Mouse (Mus musculus) liver, embryonic 11.5 days (tissue): ENCODE data around the gene Pth2. TPM values are rescaled to one million over a fixed set of nuclear protein-coding genes. Genes with fewer than 3 reads are reported as not detected.

ENCODE experiments used
- ATAC-seq: fragments of 200-750 bp; cut with Nextera tagmentation; replicated peaks from 2 replicates; pipeline ENCODE4 v1.8.0; 2017; ENCODE audit warnings: moderate number of reproducible peaks, mild to moderate bottlenecking, moderate TSS enrichment, moderate library complexity; ENCODE audit not compliant: low FRiP score
- DNase-seq: peaks from one replicate; pipeline ENCODE4 v3.0.0-alpha.2; 2017; ENCODE audit warnings: low spot score
- H3K27ac ChIP-seq: fragments of 300-500 bp; sonication (generic); 2 replicates; pipeline ENCODE4 v1.5.1; 2014; ENCODE audit warnings: mild to moderate bottlenecking, low read depth, low read length, control low read depth
- H3K27me3 ChIP-seq: fragments of 300-500 bp; sonication (generic); replicated peaks from 2 replicates; pipeline ENCODE4 v1.6.1; 2014; ENCODE audit warnings: low read length, mixed read lengths; ENCODE audit not compliant: control insufficient read depth, insufficient read depth
- H3K36me3 ChIP-seq: fragments of 300-500 bp; sonication (generic); 2 replicates; pipeline ENCODE4 v1.6.1; 2014; ENCODE audit warnings: mild to moderate bottlenecking, low read length, moderate library complexity, mixed read lengths; ENCODE audit not compliant: control insufficient read depth, insufficient read depth
- H3K4me1 ChIP-seq: fragments of 300-500 bp; sonication (generic); replicated peaks from 2 replicates; pipeline ENCODE4 v1.6.1; 2014; ENCODE audit warnings: low read length, mixed read lengths; ENCODE audit not compliant: control insufficient read depth, insufficient read depth
- H3K4me2 ChIP-seq: fragments of 300-500 bp; sonication (generic); 2 replicates; pipeline ENCODE4 v1.6.1; 2014; ENCODE audit warnings: mild to moderate bottlenecking, control low read depth, moderate library complexity
- H3K4me3 ChIP-seq: fragments of 300-500 bp; sonication (generic); 2 replicates; pipeline ENCODE4 v1.5.1; 2014; ENCODE audit warnings: low read depth, low read length, control low read depth
- H3K9ac ChIP-seq: fragments of 300-500 bp; sonication (generic); 2 replicates; pipeline ENCODE4 v1.6.1; 2014; ENCODE audit warnings: low read depth, low read length, control low read depth
- H3K9me3 ChIP-seq: fragments of 300-500 bp; sonication (generic); 2 replicates; pipeline ENCODE4 v1.6.1; 2016; ENCODE audit warnings: low read length, inconsistent platforms, mixed read lengths; ENCODE audit not compliant: control insufficient read depth
- WGBS: fragments of 180-500 bp; shearing (Covaris S2); extraction: QIAGEN DNeasy Blood & Tissue Kit; methylation state at CpG from one replicate; pipeline ENCODE4 v1.1.7; 2014; 5-methylcytosine and 5-hydroxymethylcytosine counted together
- polyA plus RNA-seq: library from polyadenylated mRNA; unstranded; fragments of >200 nt; fragmentation: Nextera tagmentation; extraction: Ambion mirVana; gene quantifications from 2 replicates; pipeline ENCODE4 v1.2.1, GENCODE M21; 2014

Gene Pth2
- polyA plus RNA-seq, 1 experiment from 2014 or later: not detected

GRCm38 (mm10) chr7:45193871-45194785 is 13.3 kb downstream of the Pth2 start:
- Histone ChIP-seq H3K9ac (no peak overlapping the region), H3K4me2 (no peak overlapping the region), H3K4me3 (no peak overlapping the region), H3K27ac (no peak overlapping the region), H3K36me3 (no peaks in the 10 kb centered on the region), H3K27me3 (peaks cover 47% of the 10 kb centered on the region), H3K4me1 (no peaks in the 10 kb centered on the region), H3K9me3 (no peaks in the 10 kb centered on the region)
- ATAC-seq (no peak), DNase-seq (no peak)
- 67% methylated on average over 17 of the region's 17 CpGs for WGBS

- Histone ChIP-seq H3K4me3 (no peak overlapping the region), H3K9ac (no peak overlapping the region), H3K27me3 (peaks cover 40% of the 10 kb centered on the region), H3K36me3 (no peaks in the 10 kb centered on the region), H3K9me3 (no peaks in the 10 kb centered on the region), H3K4me2 (no peak overlapping the region), H3K4me1 (no peaks in the 10 kb centered on the region), H3K27ac (no peak overlapping the region)
- 60% methylated on average over 13 of the region's 13 CpGs for WGBS
- DNase-seq: no peak
- ATAC-seq: no peak
These were observed 14.8 kb downstream of the Pth2 start for GRCm38 (mm10) chr7:45195341-45196175.

GRCm38 (mm10) chr7:45196176-45196535 is 15.4 kb downstream of the Pth2 start:
- no peak overlapping the region for H3K4me2 ChIP-seq
- H3K27ac ChIP-seq: no peak overlapping the region
- 77% methylated on average over 4 of the region's 4 CpGs for WGBS
- no peak overlapping the region for H3K9ac ChIP-seq
- no peak for ATAC-seq
- no peaks in the 10 kb centered on the region; the same call in 1 of the 2 replicates for H3K4me1 ChIP-seq
- no peak for DNase-seq
- H3K36me3 ChIP-seq: no peaks in the 10 kb centered on the region
- H3K27me3 ChIP-seq: peaks cover 34% of the 10 kb centered on the region
- no peaks in the 10 kb centered on the region for H3K9me3 ChIP-seq
- H3K4me3 ChIP-seq: no peak overlapping the region

GRCm38 (mm10) chr7:45196994-45197393 is 16.2 kb downstream of the Pth2 start:
- Histone ChIP-seq H3K4me1 (no peaks in the 10 kb centered on the region; the same call in 1 of the 2 replicates), H3K27ac (no peak overlapping the region), H3K4me2 (no peak overlapping the region), H3K27me3 (peaks cover 30% of the 10 kb centered on the region), H3K36me3 (no peaks in the 10 kb centered on the region), H3K4me3 (no peak overlapping the region), H3K9ac (no peak overlapping the region), H3K9me3 (no peaks in the 10 kb centered on the region)
- DNase-seq (no peak), ATAC-seq (no peak)
- WGBS: 58% methylated on average over 5 of the region's 5 CpGs

- Histone ChIP-seq H3K27me3 (peaks cover 22% of the 10 kb centered on the region), H3K9me3 (no peaks in the 10 kb centered on the region), H3K4me3 (no peak overlapping the region), H3K4me2 (no peak overlapping the region), H3K27ac (no peak overlapping the region), H3K36me3 (no peaks in the 10 kb centered on the region), H3K9ac (no peak overlapping the region), H3K4me1 (no peaks in the 10 kb centered on the region; the same call in 1 of the 2 replicates)
- DNase-seq (peak; percentile 58), ATAC-seq (no peak)
- 9% methylated on average over 5 of the region's 5 CpGs for WGBS
These were observed 17.6 kb downstream of the Pth2 start for GRCm38 (mm10) chr7:45198435-45198834.

- Histone ChIP-seq H3K36me3 (no peaks in the 10 kb centered on the region), H3K27ac (no peak overlapping the region), H3K27me3 (peaks cover 22% of the 10 kb centered on the region), H3K4me1 (no peaks in the 10 kb centered on the region; the same call in 1 of the 2 replicates), H3K9me3 (no peaks in the 10 kb centered on the region), H3K4me3 (no peak overlapping the region), H3K4me2 (no peak overlapping the region), H3K9ac (no peak overlapping the region)
- 75% methylated on average over 11 of the region's 11 CpGs for WGBS
- no peak for DNase-seq
- no peak for ATAC-seq
These were observed 18.2 kb downstream of the Pth2 start for GRCm38 (mm10) chr7:45198961-45199360.

- Histone ChIP-seq H3K9me3 (no peaks in the 10 kb centered on the region), H3K9ac (no peak overlapping the region), H3K36me3 (no peaks in the 10 kb centered on the region), H3K4me1 (peaks cover 3% of the 10 kb centered on the region; the same call in 1 of the 2 replicates), H3K27me3 (peaks cover 6% of the 10 kb centered on the region; the same call in 1 of the 2 replicates), H3K4me2 (no peak overlapping the region), H3K27ac (no peak overlapping the region), H3K4me3 (no peak overlapping the region)
- 45% methylated on average over 10 of the region's 10 CpGs for WGBS
- ATAC-seq: no peak
- no peak for DNase-seq
These were observed 21.9 kb downstream of the Pth2 start for GRCm38 (mm10) chr7:45202654-45203053.

- peaks cover 6% of the 10 kb centered on the region; the same call in 1 of the 2 replicates for H3K27me3 ChIP-seq
- peak within 1 kb of the TSS; percentile 46 for H3K4me3 ChIP-seq
- H3K4me1 ChIP-seq: peaks cover 3% of the 10 kb centered on the region; the same call in 1 of the 2 replicates
- 7% methylated on average over 44 of the region's 44 CpGs for WGBS
- H3K9me3 ChIP-seq: no peaks in the 10 kb centered on the region
- H3K36me3 ChIP-seq: no peaks in the 10 kb centered on the region
- peak within 1 kb of the TSS; percentile 74 for H3K4me2 ChIP-seq
- no peak within 1 kb of the TSS for H3K27ac ChIP-seq
- DNase-seq (peak; percentile 89), ATAC-seq (peak; percentile 93)
- peak within 1 kb of the TSS; percentile 37 for H3K9ac ChIP-seq
These were observed 23.8 kb downstream of the Pth2 start, which contains the start of gene Ccdc155 for GRCm38 (mm10) chr7:45204380-45205143. Gene Ccdc155, minus strand, starts transcription at chr7:45204892.
